12 mouse cellular contexts compared by ENCODE assay signal in genomic region chr1:135131560-135131959, GRCm38 (mm10). TPM values are rescaled to one million over a fixed set of nuclear protein-coding genes. Genes with fewer than 3 reads are reported as not detected.
DNase-seq lines count a peak whose midpoint lies in the region; ATAC-seq and TF ChIP-seq lines count a peak whose summit lies in the region.
"Had no signal": no experiment of that assay in that cellular context is flagged by ENCODE, and none has a peak within 500 bp of the region (broad histone marks: within the 10 kb centered on the region; RNA-seq: fewer than 3 reads in every experiment).

No protein-coding gene starts in this region.

- peaks cover 5% of the 10 kb centered on the region; the same call in 1 of the 2 replicates for H3K27me3 ChIP-seq in intestine, embryonic 16.5 days (replicated peaks; ENCODE audit: control insufficient read depth, insufficient read depth, low read length)
- H3K27me3 ChIP-seq in intestine, postnatal 0 days (replicated peaks; ENCODE audit: control insufficient read depth, insufficient read depth, low read length): peaks cover 8% of the 10 kb centered on the region; the same call in 1 of the 2 replicates
- H3K27me3 ChIP-seq in CH12.LX (replicated peaks): no peaks in the 10 kb centered on the region
- no peaks in the 10 kb centered on the region for H3K27me3 ChIP-seq in myocyte (ENCODE audit: control insufficient read depth, insufficient read depth, insufficient read length)
- H3K27me3 ChIP-seq: forebrain, embryonic 15.5 days had no signal

- TF ChIP-seq POLR2A in CH12.LX (IDR thresholded peaks at IDR 0.05; ENCODE audit: low read depth, low read length) (no peak), myocyte (IDR thresholded peaks at IDR 0.05; ENCODE audit: insufficient read length, low read depth) (no peak)
- no peak for TF ChIP-seq POLR2A in bone marrow macrophage, adult 2 months (IDR thresholded peaks at IDR 0.05; ENCODE audit: borderline replicate concordance, low read depth, low read length)

- H3K27ac ChIP-seq in intestine, embryonic 16.5 days (ENCODE audit: low read length): no peak overlapping the region; the same call in 1 of the 2 replicates
- no peak overlapping the region for H3K27ac ChIP-seq in intestine, postnatal 0 days (ENCODE audit: low read depth, low read length)
- H3K27ac ChIP-seq in CH12.LX (ENCODE audit: insufficient read depth, low read depth): peak overlapping the region; percentile 96
- H3K27ac ChIP-seq in bone marrow macrophage, adult 2 months (ENCODE audit: insufficient read depth, low read depth, low read length): peak overlapping the region; percentile 95
- H3K27ac ChIP-seq: forebrain, embryonic 15.5 days had no signal

- no peak for TF ChIP-seq RAD21 in CH12.LX (IDR thresholded peaks at IDR 0.05; ENCODE audit: low read depth, low read length)

- no peak overlapping the region for H3K4me2 ChIP-seq in intestine, embryonic 16.5 days (ENCODE audit: low read depth, low read length)
- H3K4me2 ChIP-seq in intestine, postnatal 0 days (replicated peaks; ENCODE audit: low read depth): no peak overlapping the region
- peak overlapping the region; percentile 88 for H3K4me2 ChIP-seq in CH12.LX (ENCODE audit: insufficient read depth, low read depth, poor library complexity, severe bottlenecking)
- H3K4me2 ChIP-seq in myocyte (ENCODE audit: low read depth): peak overlapping the region; percentile 61
- H3K4me2 ChIP-seq: forebrain, embryonic 15.5 days had no signal

- WGBS in intestine, embryonic 16.5 days: 38% methylated on average over 8 of the region's 8 CpGs
- 39% methylated on average over 8 of the region's 8 CpGs for WGBS in intestine, postnatal 0 days

- no peak for TF ChIP-seq CTCF in intestine, postnatal 0 days (IDR thresholded peaks at IDR 0.05; ENCODE audit: low read depth)
- no peak for TF ChIP-seq CTCF in CH12.LX (conservative IDR thresholded peaks at IDR 0.05 in 1 of 2, IDR thresholded peaks at IDR 0.05 in 1 of 2; ENCODE audit: low read depth in 2 of 2, low read length in 2 of 2)
- TF ChIP-seq CTCF in bone marrow macrophage, adult 2 months (IDR thresholded peaks at IDR 0.05; ENCODE audit: low read depth, low read length): no peak

- DNase-seq in CH12.LX (ENCODE audit: extremely low read depth): no peak
- DNase-seq in adrenal gland, postnatal 36 days: no peak
- DNase-seq in adrenal gland, postnatal 25 days: no peak
- no peak for DNase-seq in urinary bladder, postnatal 4 days (ENCODE audit: low spot score in 2 of 2)
- DNase-seq: cerebellum, postnatal 36 days; heart, postnatal 4 days had no signal

- H3K4me3 ChIP-seq in intestine, embryonic 16.5 days (ENCODE audit: low read length): no peak overlapping the region
- no peak overlapping the region for H3K4me3 ChIP-seq in intestine, postnatal 0 days (ENCODE audit: low read depth, low read length)
- H3K4me3 ChIP-seq in CH12.LX (replicated peaks in 1 of 3; ENCODE audit: low read depth in 2 of 3, low read length in 2 of 3, poor library complexity in 1 of 3) (peak overlapping the region; percentile 24 to 67 (median 65)), myocyte (no peak overlapping the region)
- peak overlapping the region; percentile 33 for H3K4me3 ChIP-seq in bone marrow macrophage, adult 2 months (ENCODE audit: insufficient read depth, low read length)
- H3K4me3 ChIP-seq: forebrain, embryonic 15.5 days had no signal

- in situ Hi-C loops in CH12.LX (cut with MboI; ENCODE audit: low pct_ligation_motif_present, low pct_unique_long_range_greater_than_20kb, low sequenced_read_pairs): no loop called here

- TF ChIP-seq EP300 in CH12.LX (IDR thresholded peaks at IDR 0.05; ENCODE audit: low read length): no peak

- ATAC-seq in intestine, embryonic 16.5 days: no peak
- no peak for ATAC-seq in intestine, postnatal 0 days
- ATAC-seq: forebrain, embryonic 15.5 days; midbrain, embryonic 16.5 days had no signal

- H3K36me3 ChIP-seq in intestine, embryonic 16.5 days (ENCODE audit: control insufficient read depth, insufficient read depth, low read length): no peaks in the 10 kb centered on the region
- no peaks in the 10 kb centered on the region for H3K36me3 ChIP-seq in intestine, postnatal 0 days (ENCODE audit: control insufficient read depth, insufficient read depth)
- H3K36me3 ChIP-seq in CH12.LX (replicated peaks in 1 of 2; ENCODE audit: control insufficient read depth in 1 of 2, insufficient read depth in 1 of 2, low read length in 1 of 2): peaks cover 17 to 35% of the 10 kb centered on the region in 2 experiments
- H3K36me3 ChIP-seq in myocyte (ENCODE audit: control insufficient read depth, insufficient read depth): no peaks in the 10 kb centered on the region
- H3K36me3 ChIP-seq: forebrain, embryonic 15.5 days had no signal

- dilution Hi-C loops in CH12.LX (cut with MboI; ENCODE audit: extremely low pct_ligation_motif_present, extremely low pct_unique_long_range_greater_than_20kb, low sequenced_read_pairs): no loop called here

- H3K79me2 ChIP-seq in CH12.LX (replicated peaks; ENCODE audit: control insufficient read depth, extremely low read depth, insufficient read depth, poor library complexity, severe bottlenecking) (peaks cover 15% of the 10 kb centered on the region), myocyte (ENCODE audit: control insufficient read depth, insufficient read depth) (no peaks in the 10 kb centered on the region)

- H3K9ac ChIP-seq in intestine, embryonic 16.5 days (ENCODE audit: low read depth, low read length): peak overlapping the region; percentile 10; the same call in 1 of the 2 replicates
- H3K9ac ChIP-seq in intestine, postnatal 0 days (ENCODE audit: low read depth, low read length): no peak overlapping the region
- peak overlapping the region; percentile 94 for H3K9ac ChIP-seq in CH12.LX (ENCODE audit: insufficient read depth, low read depth)
- H3K9ac ChIP-seq: forebrain, embryonic 15.5 days had no signal

- no peak overlapping the region for H3ac ChIP-seq in myocyte (ENCODE audit: control insufficient read depth, insufficient read length)

- no peaks in the 10 kb centered on the region for H3K9me3 ChIP-seq in intestine, embryonic 16.5 days (ENCODE audit: control insufficient read depth, low read length)
- H3K9me3 ChIP-seq in intestine, postnatal 0 days (ENCODE audit: control insufficient read depth): no peaks in the 10 kb centered on the region
- H3K9me3 ChIP-seq in CH12.LX (replicated peaks; ENCODE audit: low read length): no peaks in the 10 kb centered on the region
- H3K9me3 ChIP-seq: forebrain, embryonic 15.5 days had no signal

- H3K4me1 ChIP-seq in intestine, embryonic 16.5 days (ENCODE audit: control insufficient read depth, insufficient read depth, low read length): 0 out of 2 replicates have a peak, but pooled peaks cover 7% of the 10 kb centered on the region
- no peaks in the 10 kb centered on the region for H3K4me1 ChIP-seq in intestine, postnatal 0 days (replicated peaks; ENCODE audit: control insufficient read depth, insufficient read depth, low read length)
- H3K4me1 ChIP-seq in CH12.LX (ENCODE audit: control insufficient read depth in 1 of 2, insufficient read depth in 2 of 2): peaks cover 19 to 69% of the 10 kb centered on the region in 2 experiments
- peaks cover 56% of the 10 kb centered on the region for H3K4me1 ChIP-seq in bone marrow macrophage, adult 2 months (ENCODE audit: control insufficient read depth, insufficient read depth, low read length)
- H3K4me1 ChIP-seq: forebrain, embryonic 15.5 days had no signal

RNA-seq across cellular contexts. Expression of gene Ptpn7, which starts 0.9 kb away (rescaled TPM):
- 2.2 and 2.9 TPM in 2 replicates for polyA plus RNA-seq in intestine, embryonic 16.5 days (2015; fragmentation: Nextera tagmentation; extraction: Ambion mirVana)
- polyA plus RNA-seq in intestine, postnatal 0 days (2015; fragmentation: Nextera tagmentation; extraction: Ambion mirVana): 0.73 and 0.76 TPM in 2 replicates
- 61.4 and 69.7 TPM in 2 replicates for total RNA-seq in CH12.LX (2012; rRNA removed)
- 77.5 and 81.9 TPM in 2 replicates for total RNA-seq in CH12.LX (2014; rRNA removed)
- 78.7 and 81.9 TPM in 2 replicates for polyA plus RNA-seq in CH12.LX (2012; ENCODE audit: insufficient read length, low read depth)
- polyA plus RNA-seq in bone marrow macrophage, adult 2 months (2012; ENCODE audit: insufficient read depth, insufficient read length, missing spikeins): 42.8 and 49.1 TPM in 2 replicates
- 0.26 TPM for polyA plus RNA-seq in myocyte (2012; fragmentation: generic; extraction: Trizol)
- total RNA-seq in adrenal gland, postnatal 36 days (2021): 1 to 10 TPM in 1 of 2 experiments, under 1 TPM in 1; 0.63 to 1.1 TPM
- total RNA-seq in adrenal gland, postnatal 25 days (2021): 1.4 and 1.5 TPM in 2 replicates

RNA-seq across cellular contexts. Expression of gene Arl8a, which starts 15.1 kb away (rescaled TPM):
- 21.4 and 56.5 TPM in 2 replicates for polyA plus RNA-seq in intestine, embryonic 16.5 days (2015; fragmentation: Nextera tagmentation; extraction: Ambion mirVana)
- 66.6 and 68.8 TPM in 2 replicates for polyA plus RNA-seq in intestine, postnatal 0 days (2015; fragmentation: Nextera tagmentation; extraction: Ambion mirVana)
- 8.5 and 10.9 TPM in 2 replicates for total RNA-seq in CH12.LX (2012; rRNA removed)
- total RNA-seq in CH12.LX (2014; rRNA removed): 4.2 and 4.7 TPM in 2 replicates
- polyA plus RNA-seq in CH12.LX (2012; ENCODE audit: insufficient read length, low read depth): 42.1 and 52.7 TPM in 2 replicates
- polyA plus RNA-seq in bone marrow macrophage, adult 2 months (2012; ENCODE audit: insufficient read depth, insufficient read length, missing spikeins): 204 TPM in 2 replicates
- 61.2 TPM for polyA plus RNA-seq in myocyte (2012; fragmentation: generic; extraction: Trizol)
- total RNA-seq in adrenal gland, postnatal 36 days (2021): 10 to 100 TPM; 52.5 to 56.3 TPM
- total RNA-seq in adrenal gland, postnatal 25 days (2021): 47.8 and 59.0 TPM in 2 replicates

RNA-seq across cellular contexts. Expression of gene Lgr6, which starts 26.5 kb away (rescaled TPM):
- polyA plus RNA-seq in intestine, embryonic 16.5 days (2015; fragmentation: Nextera tagmentation; extraction: Ambion mirVana): 0.43 and 0.44 TPM in 2 replicates
- 0.37 and 0.44 TPM in 2 replicates for polyA plus RNA-seq in intestine, postnatal 0 days (2015; fragmentation: Nextera tagmentation; extraction: Ambion mirVana)
- total RNA-seq in CH12.LX (2012; rRNA removed) (0.17 and 0.38 TPM in 2 replicates), CH12.LX (2014; rRNA removed) (0.07 TPM in 1 of 2 replicates, not detected in the other)
- polyA plus RNA-seq in CH12.LX (2012; ENCODE audit: insufficient read length, low read depth) (0.16 TPM in 2 replicates), myocyte (2012; fragmentation: generic; extraction: Trizol) (2.1 TPM)
- polyA plus RNA-seq in bone marrow macrophage, adult 2 months (2012; ENCODE audit: insufficient read depth, insufficient read length, missing spikeins): not detected in 2 replicates
- 1 to 10 TPM; 1.2 to 2.2 TPM for total RNA-seq in adrenal gland, postnatal 36 days (2021)
- 2.2 and 2.4 TPM in 2 replicates for total RNA-seq in adrenal gland, postnatal 25 days (2021)

RNA-seq across cellular contexts. Expression of gene Gpr37l1, which starts 35.9 kb away (rescaled TPM):
- polyA plus RNA-seq in intestine, embryonic 16.5 days (2015; fragmentation: Nextera tagmentation; extraction: Ambion mirVana): 0.71 and 0.77 TPM in 2 replicates
- 1.7 and 2.0 TPM in 2 replicates for polyA plus RNA-seq in intestine, postnatal 0 days (2015; fragmentation: Nextera tagmentation; extraction: Ambion mirVana)
- not detected in 2 replicates for total RNA-seq in CH12.LX (2012; rRNA removed)
- total RNA-seq in CH12.LX (2014; rRNA removed): not detected in 2 replicates
- not detected in 2 replicates for polyA plus RNA-seq in CH12.LX (2012; ENCODE audit: insufficient read length, low read depth)
- polyA plus RNA-seq in bone marrow macrophage, adult 2 months (2012; ENCODE audit: insufficient read depth, insufficient read length, missing spikeins): not detected in 2 replicates
- 0.07 TPM for polyA plus RNA-seq in myocyte (2012; fragmentation: generic; extraction: Trizol)
- total RNA-seq in adrenal gland, postnatal 36 days (2021): 1 to 10 TPM in 1 of 2 experiments, under 1 TPM in 1; 0.83 to 1.5 TPM
- 0.52 and 0.67 TPM in 2 replicates for total RNA-seq in adrenal gland, postnatal 25 days (2021)

Comparison
In these comparisons a context has a peak if more than half of its experiments do, and no peak if none do; other contexts are left out.
1. H3K27ac ChIP-seq: peak in CH12.LX (single experiment) and bone marrow macrophage, adult 2 months (single experiment); none in intestine, embryonic 16.5 days (single experiment) and intestine, postnatal 0 days (single experiment).
2. H3K4me2 ChIP-seq: peak in CH12.LX (single experiment) and myocyte (single experiment); none in intestine, embryonic 16.5 days (single experiment) and intestine, postnatal 0 days (single experiment).
3. H3K4me3 ChIP-seq: peak in CH12.LX (3 of 3) and bone marrow macrophage, adult 2 months (single experiment); none in intestine, embryonic 16.5 days (single experiment), intestine, postnatal 0 days (single experiment) and myocyte (single experiment).
4. RNA of gene Ptpn7, which starts 0.9 kb away (polyA plus RNA-seq): 78.7 to 81.9 TPM in CH12.LX and 42.8 to 49.1 TPM in bone marrow macrophage, adult 2 months; 2.2 to 2.9 TPM in intestine, embryonic 16.5 days, 0.73 to 0.76 TPM in intestine, postnatal 0 days and 0.26 TPM in myocyte (single experiment); every median in the first group is over 10 times any median in the second.